Mouse (Mus musculus): ENCODE results near the gene Ehhadh. TPM values are rescaled to one million over a fixed set of nuclear protein-coding genes. Genes with fewer than 3 reads are reported as not detected.

Gene Ehhadh
- polyA plus RNA-seq, 1 experiment from 2014 or later: 5.0 TPM

DNA sequence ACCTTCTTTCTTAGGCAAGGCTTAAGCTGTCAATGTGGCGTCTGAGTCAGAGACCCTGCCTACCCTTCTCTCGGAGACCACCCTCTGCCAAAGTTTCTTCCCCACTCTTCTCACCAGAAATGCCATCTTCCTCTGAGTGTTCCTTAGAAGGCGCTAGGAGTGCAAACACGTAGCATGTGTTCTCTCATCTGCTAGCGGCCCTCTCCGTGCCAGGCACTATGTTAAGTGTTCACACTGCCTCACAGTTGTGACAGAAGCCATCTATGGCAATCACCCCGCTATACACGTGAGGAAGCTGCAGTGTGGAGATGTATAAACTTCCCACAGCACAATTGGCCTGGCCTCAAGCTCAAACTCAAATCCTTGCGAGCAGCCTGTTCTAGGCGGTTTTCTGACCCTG lies 73.1 kb downstream of the Ehhadh start:
- Histone ChIP-seq H3K9me3 (replicated peaks) (no peaks in the 10 kb centered on the region), H3K9ac (no peak overlapping the region), H3K27ac (no peak overlapping the region), H3K4me3 (no peak overlapping the region), H3K36me3 (no peaks in the 10 kb centered on the region), H3K4me2 (no peak overlapping the region), H3K27me3 (replicated peaks) (peaks cover 3% of the 10 kb centered on the region; the same call in 1 of the 2 replicates), H3K4me1 (no peaks in the 10 kb centered on the region)
- WGBS (ENCODE audit: insufficient replicate concordance): 67% methylated on average over 10 of the region's 10 CpGs
- ATAC-seq: no peak

Other genes with a start within 250 kb of the Ehhadh start
- 3.9 and 4.2 TPM in 2 replicates for gene 2510009E07Rik, start 93.1 kb downstream of the Ehhadh start, polyA plus RNA-seq (2016; fragmentation: Nextera tagmentation; extraction: Ambion mirVana)
- gene Map3k13, start 6.5 kb upstream of the Ehhadh start, polyA plus RNA-seq (2016; fragmentation: Nextera tagmentation; extraction: Ambion mirVana): 0.35 and 0.41 TPM in 2 replicates
- gene Tmem41a, start 159.7 kb upstream of the Ehhadh start, polyA plus RNA-seq (2016; fragmentation: Nextera tagmentation; extraction: Ambion mirVana): 31.7 and 32.8 TPM in 2 replicates
- 1.0 and 1.4 TPM in 2 replicates for gene Liph, start 207.9 kb upstream of the Ehhadh start, polyA plus RNA-seq (2016; fragmentation: Nextera tagmentation; extraction: Ambion mirVana)
- 55.9 and 59.5 TPM in 2 replicates for gene Senp2, start 221.7 kb upstream of the Ehhadh start, polyA plus RNA-seq (2016; fragmentation: Nextera tagmentation; extraction: Ambion mirVana)

Measured in liver, embryonic 12.5 days (tissue).